Mouse (Mus musculus) heart, postnatal 25 days (tissue): Measurements from ENCODE around the gene Fgd3. TPM values are rescaled to one million over a fixed set of nuclear protein-coding genes. Genes with fewer than 3 reads are reported as not detected.

ENCODE experiments used
- DNase-seq: peaks from one replicate; pipeline ENCODE4 v3.0.0; 2022; ENCODE audit warnings: low spot score
- intact Hi-C: fragments of 180-260 bp; cut with DNase I; formaldehyde crosslinking; loops from one replicate; pipeline ENCODE4 v1.15.1; 2025
- total RNA-seq, 2 experiments: library from RNA; stranded (reverse); gene quantifications; 2 replicates each; pipeline ENCODE4 v1.2.3; 2021

Fgd3 gene
- total RNA-seq = 1 to 10 TPM in 1 of 2 experiments, under 1 TPM in 1; 0.91 to 1.2 TPM

GRCm38 (mm10) chr13:49320040-49320439 is at the start of gene Fgd3:
Fgd3 (minus strand) TSS chr13:49320311.
- DNase-seq = no peak
- intact Hi-C loops = no loop called here

- intact Hi-C loops = no loop called here
- no peak for DNase-seq
Measured at GRCm38 (mm10) chr13:49369404-49369803, 49.3 kb upstream of the Fgd3 start.

- intact Hi-C loops = no loop called here
- DNase-seq = no peak
Measured at GRCm38 (mm10) chr13:49367657-49368440, 47.7 kb upstream of the Fgd3 start.

GRCm38 (mm10) chr13:49364716-49365115 is 44.6 kb upstream of the Fgd3 start:
- peak; percentile 79 for DNase-seq
- intact Hi-C loops = no loop called here

GRCm38 (mm10) chr13:49362804-49363203 is 42.7 kb upstream of the Fgd3 start:
- intact Hi-C loops = loop anchor here (2.0 kb wide), 1 partner anchor 20 kb away; no protein-coding TSS in a partner anchor
- DNase-seq = no peak

- intact Hi-C loops = loop anchor here (2.0 kb wide), 1 partner anchor 20 kb away; no protein-coding TSS in a partner anchor
- no peak for DNase-seq
Measured at GRCm38 (mm10) chr13:49362364-49362763, 42.3 kb upstream of the Fgd3 start.

- intact Hi-C loops = no loop called here
- no peak for DNase-seq
Measured at GRCm38 (mm10) chr13:49360906-49361406, 40.8 kb upstream of the Fgd3 start.

- intact Hi-C loops = no loop called here
- no peak for DNase-seq
Measured at GRCm38 (mm10) chr13:49358184-49358583, 38.1 kb upstream of the Fgd3 start.

GRCm38 (mm10) chr13:49357367-49358026 is 37.4 kb upstream of the Fgd3 start:
- no peak for DNase-seq
- intact Hi-C loops = no loop called here

- intact Hi-C loops = no loop called here
Measured at GRCm38 (mm10) chr13:49356090-49356489, 36.0 kb upstream of the Fgd3 start.

GRCm38 (mm10) chr13:49355461-49356061 is 35.5 kb upstream of the Fgd3 start:
- intact Hi-C loops = no loop called here
- DNase-seq = no peak

More at GRCm38 (mm10) chr13:49356090-49356489, 36.0 kb upstream of the Fgd3 start:
- DNase-seq = no peak

- intact Hi-C loops = no loop called here
- DNase-seq = no peak
Measured at GRCm38 (mm10) chr13:49353991-49354507, 33.9 kb upstream of the Fgd3 start.

- DNase-seq = no peak
- intact Hi-C loops = no loop called here
Measured at GRCm38 (mm10) chr13:49353422-49353821, 33.3 kb upstream of the Fgd3 start.

- DNase-seq = peak; percentile 54
- intact Hi-C loops = no loop called here
Measured at GRCm38 (mm10) chr13:49352581-49353159, 32.6 kb upstream of the Fgd3 start.

GRCm38 (mm10) chr13:49349836-49350505 is 29.9 kb upstream of the Fgd3 start:
- DNase-seq = no peak
- intact Hi-C loops = loop anchor here (10.0 kb wide), 1 partner anchor 155 kb away; the partner anchor contains the start of gene Ecm2

- intact Hi-C loops = loop anchor here (10.0 kb wide), 1 partner anchor 155 kb away; the partner anchor contains the start of gene Ecm2
- DNase-seq = no peak
Measured at GRCm38 (mm10) chr13:49349335-49349734, 29.2 kb upstream of the Fgd3 start.

- DNase-seq = no peak
- intact Hi-C loops = loop anchor here (10.0 kb wide), 1 partner anchor 156 kb away; the partner anchor contains the start of gene Ecm2
Measured at GRCm38 (mm10) chr13:49348522-49348921, 28.4 kb upstream of the Fgd3 start.

- intact Hi-C loops = loop anchor here (10.0 kb wide), 1 partner anchor 159 kb away; the partner anchor contains the start of gene Ecm2
- DNase-seq = peak; percentile 56
Measured at GRCm38 (mm10) chr13:49345476-49345875, 25.4 kb upstream of the Fgd3 start.

- DNase-seq = no peak
- intact Hi-C loops = loop anchor here (5.0 to 10.0 kb wide), 2 partner anchors 160 to 308 kb away; partner anchors contain the start of genes Cenpp, Ecm2 and Nol8
Measured at GRCm38 (mm10) chr13:49344567-49344966, 24.5 kb upstream of the Fgd3 start.
